Mouse (Mus musculus): ENCODE measurements around the gene 1700093K21Rik. TPM values are rescaled to one million over a fixed set of nuclear protein-coding genes. Genes with fewer than 3 reads are reported as not detected.
"Not testable (repeated sequence)": the region's sequence is repeated elsewhere in the genome, so short reads cannot be mapped to it uniquely, and the experiment has no call there.

The 1700093K21Rik gene
- not detected for total RNA-seq (2021)
- long read RNA-seq, experiment 1 = 0 reads
- long read RNA-seq, experiment 2 = 0 reads

- intact Hi-C loops (cut with DNase I) = loop anchor here (5.0 kb wide), 1 partner anchor 597 kb away; no protein-coding TSS in a partner anchor
- no peak for DNase-seq
Observed at GRCm38 (mm10) chr11:23520473-23521205, at the start of gene 1700093K21Rik. 1700093K21Rik (minus strand) TSS chr11:23521155.

GRCm38 (mm10) chr11:23570130-23570529 lies 49.2 kb upstream of the 1700093K21Rik start:
- no peak for DNase-seq
- intact Hi-C loops (cut with DNase I) = no loop called here

- DNase-seq = peak; percentile 56 to 60
- intact Hi-C loops (cut with DNase I) = loop anchor here (5.0 kb wide), 1 partner anchor 68 kb away; the partner anchor contains the start of gene Ahsa2
Observed at GRCm38 (mm10) chr11:23565761-23566160, 44.8 kb upstream of the 1700093K21Rik start.

- intact Hi-C loops (cut with DNase I) = no loop called here
- no peak for DNase-seq
Observed at GRCm38 (mm10) chr11:23557039-23557630, 36.2 kb upstream of the 1700093K21Rik start.

- no peak for DNase-seq
- intact Hi-C loops (cut with DNase I) = no loop called here
Observed at GRCm38 (mm10) chr11:23537446-23537845, 16.5 kb upstream of the 1700093K21Rik start.

- intact Hi-C loops (cut with DNase I) = no loop called here
- DNase-seq = no peak
Observed at GRCm38 (mm10) chr11:23518981-23519380, 2.0 kb downstream of the 1700093K21Rik start.

- intact Hi-C loops (cut with DNase I) = no loop called here
- DNase-seq = no peak
Observed at GRCm38 (mm10) chr11:23515315-23515714, 5.6 kb downstream of the 1700093K21Rik start.

- DNase-seq; intact Hi-C loops (cut with DNase I): not testable (repeated sequence)
Observed at GRCm38 (mm10) chr11:23514785-23515184, 6.2 kb downstream of the 1700093K21Rik start.

- intact Hi-C loops (cut with DNase I); DNase-seq: not testable (repeated sequence)
Observed at GRCm38 (mm10) chr11:23504801-23505200, 16.2 kb downstream of the 1700093K21Rik start.

GRCm38 (mm10) chr11:23498609-23499008 lies 22.3 kb downstream of the 1700093K21Rik start:
- DNase-seq = no peak
- intact Hi-C loops (cut with DNase I) = loop anchor here (5.0 kb wide), 1 partner anchor 69 kb away; no protein-coding TSS in a partner anchor

GRCm38 (mm10) chr11:23497718-23498509 lies 23.0 kb downstream of the 1700093K21Rik start, which contains the start of gene Ahsa2:
Ahsa2 (minus strand) TSS chr11:23498030.
- intact Hi-C loops (cut with DNase I) = loop anchor here (5.0 kb wide), 1 partner anchor 69 kb away; no protein-coding TSS in a partner anchor
- peak; percentile 96 to 97 for DNase-seq

- DNase-seq = peak in 1 of 2 experiments; percentile 47
- intact Hi-C loops (cut with DNase I) = loop anchor here (5.0 kb wide), 1 partner anchor 70 kb away; no protein-coding TSS in a partner anchor
Observed at GRCm38 (mm10) chr11:23497335-23497717, 23.6 kb downstream of the 1700093K21Rik start.

- intact Hi-C loops (cut with DNase I) = loop anchor here (5.0 kb wide), 1 partner anchor 71 kb away; no protein-coding TSS in a partner anchor
- no peak for DNase-seq
Observed at GRCm38 (mm10) chr11:23496661-23497060, 24.3 kb downstream of the 1700093K21Rik start.

GRCm38 (mm10) chr11:23495231-23495630 lies 25.7 kb downstream of the 1700093K21Rik start:
- intact Hi-C loops (cut with DNase I) = loop anchor here (5.0 kb wide), 1 partner anchor 72 kb away; no protein-coding TSS in a partner anchor
- no peak for DNase-seq

- intact Hi-C loops (cut with DNase I) = no loop called here
- DNase-seq = no peak
Observed at GRCm38 (mm10) chr11:23492048-23492790, 28.7 kb downstream of the 1700093K21Rik start.

GRCm38 (mm10) chr11:23489955-23490354 lies 31.0 kb downstream of the 1700093K21Rik start:
- intact Hi-C loops (cut with DNase I) = no loop called here

More at GRCm38 (mm10) chr11:23489955-23490354, 31.0 kb downstream of the 1700093K21Rik start:
- no peak for DNase-seq

Data from gastrocnemius, postnatal 36 days (tissue).